Mouse (Mus musculus) kidney, adult 9 months (tissue): Measurements from ENCODE around the gene Kpnb1.
A peak's percentile ranks its signal among the peaks of the same experiment; 100 is the strongest.

Experiments used
- DNase-seq: peaks from one replicate; pipeline ENCODE4 v3.0.0; 2022

The Kpnb1 gene

DNA sequence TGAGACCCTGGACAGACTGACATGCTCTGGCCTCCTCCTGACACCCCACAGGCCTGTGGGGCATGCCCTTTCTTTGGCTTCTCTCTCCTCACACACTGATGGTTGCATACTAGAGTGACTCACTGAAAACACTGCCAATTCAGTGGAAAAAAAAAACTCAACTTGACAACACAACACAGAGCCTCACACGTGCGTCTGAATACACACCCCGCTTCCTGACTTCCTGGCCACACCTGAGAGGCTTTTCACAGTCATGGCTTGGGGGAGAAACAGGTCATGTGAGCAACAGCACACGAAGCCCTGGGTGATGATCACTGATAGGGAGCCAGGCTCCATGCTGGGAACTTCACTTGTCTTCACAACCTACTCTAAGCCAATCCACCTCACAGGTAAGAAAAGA is 46.9 kb downstream of the Kpnb1 start:
- no peak for DNase-seq

DNA sequence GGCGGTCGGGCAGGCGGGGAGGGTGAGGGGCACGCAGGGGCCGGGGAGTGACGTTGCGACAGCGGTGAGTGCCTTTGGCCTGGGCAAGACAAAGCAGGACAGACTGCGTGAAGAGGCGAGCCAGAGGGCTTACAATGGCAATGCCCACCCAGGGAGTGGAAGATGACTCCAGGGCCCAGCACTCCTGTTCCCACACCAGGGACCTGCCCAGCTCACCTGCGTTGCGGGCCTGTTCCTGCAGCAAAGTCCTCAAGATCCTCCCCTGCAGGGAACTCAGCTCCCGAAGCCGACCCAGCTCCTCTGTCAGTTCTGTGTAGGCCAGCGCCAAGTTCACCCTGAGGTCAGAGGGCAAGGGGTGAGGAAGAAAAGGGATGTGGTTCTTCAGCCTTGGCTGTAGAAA is 48.4 kb downstream of the Kpnb1 start:
- DNase-seq: no peak

DNA sequence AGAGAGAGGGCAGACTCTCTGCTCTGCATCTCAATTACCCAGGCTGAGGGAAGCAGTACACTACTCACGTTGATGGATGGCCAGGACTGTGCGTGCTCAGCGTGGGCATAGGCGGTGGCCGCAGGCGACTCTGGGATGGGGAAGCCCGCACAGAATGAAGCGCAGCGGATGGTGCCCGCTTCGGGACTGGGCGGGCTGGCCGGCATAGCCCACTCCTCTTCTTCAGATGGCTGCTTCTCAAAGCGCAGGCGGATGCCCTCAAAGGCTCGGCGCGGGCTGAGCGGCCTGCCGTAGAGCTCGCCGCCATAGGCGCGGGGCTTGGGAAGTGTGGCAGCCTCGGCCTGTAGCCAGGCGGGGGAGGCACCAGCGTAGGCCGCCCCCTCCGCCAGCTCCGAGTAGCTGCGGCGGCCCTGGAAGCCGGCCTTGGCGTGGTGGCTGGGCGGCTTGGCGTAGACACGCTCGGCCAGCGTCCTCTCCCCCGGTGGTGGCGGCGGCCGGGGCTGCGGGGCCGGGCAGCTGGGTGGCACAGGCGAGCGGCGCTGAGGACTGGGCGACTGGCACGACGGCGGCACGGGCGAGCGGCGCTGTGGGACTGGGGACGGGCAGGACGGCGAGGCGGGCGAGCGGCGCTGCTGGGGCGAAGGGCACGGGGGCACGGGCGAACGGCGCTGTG is 49.0 kb downstream of the Kpnb1 start:
- DNase-seq: no peak

DNA sequence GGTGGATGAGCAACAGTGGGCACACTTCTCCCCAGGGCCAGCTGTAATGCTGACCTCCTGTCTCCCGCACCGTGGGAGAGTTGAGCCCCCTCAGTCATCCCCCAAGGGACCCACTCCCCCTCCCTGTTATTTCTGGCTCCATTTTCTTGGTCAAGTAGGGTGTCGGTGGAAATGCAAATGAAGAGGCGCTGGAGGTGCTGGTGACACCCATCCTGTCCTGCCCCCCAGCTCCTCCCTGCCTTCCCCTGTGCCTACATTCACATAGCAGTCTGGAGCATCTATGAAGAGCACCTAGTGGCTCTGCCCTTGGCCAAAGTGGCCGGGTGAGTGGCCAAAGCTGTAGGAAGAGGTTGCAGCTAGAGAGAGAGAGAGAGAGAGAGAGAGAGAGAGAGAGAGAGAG is 54.4 kb downstream of the Kpnb1 start:
- DNase-seq: no peak

DNA sequence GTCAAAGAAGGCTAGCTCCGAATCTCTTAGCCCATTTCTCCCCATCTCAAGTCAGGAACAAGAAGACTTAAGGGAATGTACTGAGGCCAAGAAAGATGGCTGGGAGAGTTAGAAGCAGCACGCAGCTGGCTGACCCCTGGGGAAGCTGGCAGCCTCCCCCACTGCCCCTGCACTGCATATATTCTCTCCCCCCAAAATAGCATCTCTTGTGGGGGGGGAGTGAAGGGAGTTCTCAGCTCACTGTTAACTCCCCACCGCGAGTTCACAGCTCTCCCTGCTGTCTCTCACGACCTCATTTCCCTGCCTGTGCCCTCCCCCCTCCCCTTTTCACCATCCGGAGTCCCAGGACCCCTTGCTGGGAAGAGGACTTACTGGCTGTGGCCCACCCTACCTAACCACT is 55.5 kb downstream of the Kpnb1 start:
- no peak for DNase-seq

DNA sequence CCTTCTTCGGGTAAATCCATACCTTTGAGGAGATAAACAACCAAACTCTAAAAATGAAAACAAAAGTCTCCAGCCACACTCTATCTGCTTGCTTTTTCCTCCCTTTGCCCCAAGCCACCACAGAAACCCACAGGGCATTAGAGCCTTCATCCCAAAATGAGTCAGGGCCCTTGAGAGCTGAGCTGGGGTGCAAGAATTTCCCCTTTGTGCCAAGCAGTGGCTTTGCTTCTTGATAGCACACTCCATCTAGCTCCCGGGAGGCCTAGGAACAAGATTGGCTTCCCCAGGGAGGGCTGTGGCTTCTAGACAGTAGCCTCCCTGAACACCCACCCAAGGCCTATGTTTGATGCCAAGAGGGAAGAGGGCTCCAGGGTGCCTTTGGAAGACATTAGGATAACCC is 56.0 kb downstream of the Kpnb1 start:
- DNase-seq: no peak

DNA sequence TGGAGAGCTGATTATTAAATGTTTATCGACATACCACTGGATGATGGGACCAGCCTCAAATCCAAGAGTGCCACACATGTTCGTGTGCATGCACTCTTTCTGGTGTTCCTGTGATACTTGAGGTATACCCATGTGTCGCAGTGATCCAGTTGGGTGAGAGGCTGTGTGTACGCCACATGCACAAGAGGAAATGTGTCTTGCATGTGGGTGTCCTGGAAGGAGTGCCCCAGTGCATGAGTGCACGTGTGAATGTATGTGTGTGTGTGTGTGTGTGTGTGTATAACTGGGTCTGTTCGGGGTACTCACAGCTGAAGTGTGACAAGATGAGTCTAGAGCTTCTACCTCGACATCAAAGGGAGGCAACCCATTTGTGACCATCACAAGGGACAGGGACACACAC is 57.4 kb downstream of the Kpnb1 start:
- no peak for DNase-seq

DNA sequence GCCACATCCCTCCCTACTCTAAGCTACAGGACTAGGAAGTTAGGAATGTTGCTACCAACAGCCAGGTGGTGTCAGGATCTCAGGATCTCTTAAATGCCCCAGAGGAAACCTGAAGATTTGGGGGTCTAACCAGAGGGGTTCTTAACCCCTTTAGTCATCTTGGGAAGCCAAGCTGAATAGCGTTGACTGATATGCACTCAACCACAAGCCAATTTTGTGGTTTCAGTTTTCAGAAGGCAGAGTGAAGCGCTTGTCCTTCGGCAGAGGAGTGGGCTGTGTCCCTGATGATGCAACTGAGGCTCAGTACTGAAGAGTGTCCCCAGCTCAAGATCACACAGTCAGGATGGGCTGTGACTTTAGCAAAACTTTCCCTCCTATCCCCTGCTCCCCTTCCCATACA is 58.7 kb downstream of the Kpnb1 start:
- DNase-seq: no peak

DNA sequence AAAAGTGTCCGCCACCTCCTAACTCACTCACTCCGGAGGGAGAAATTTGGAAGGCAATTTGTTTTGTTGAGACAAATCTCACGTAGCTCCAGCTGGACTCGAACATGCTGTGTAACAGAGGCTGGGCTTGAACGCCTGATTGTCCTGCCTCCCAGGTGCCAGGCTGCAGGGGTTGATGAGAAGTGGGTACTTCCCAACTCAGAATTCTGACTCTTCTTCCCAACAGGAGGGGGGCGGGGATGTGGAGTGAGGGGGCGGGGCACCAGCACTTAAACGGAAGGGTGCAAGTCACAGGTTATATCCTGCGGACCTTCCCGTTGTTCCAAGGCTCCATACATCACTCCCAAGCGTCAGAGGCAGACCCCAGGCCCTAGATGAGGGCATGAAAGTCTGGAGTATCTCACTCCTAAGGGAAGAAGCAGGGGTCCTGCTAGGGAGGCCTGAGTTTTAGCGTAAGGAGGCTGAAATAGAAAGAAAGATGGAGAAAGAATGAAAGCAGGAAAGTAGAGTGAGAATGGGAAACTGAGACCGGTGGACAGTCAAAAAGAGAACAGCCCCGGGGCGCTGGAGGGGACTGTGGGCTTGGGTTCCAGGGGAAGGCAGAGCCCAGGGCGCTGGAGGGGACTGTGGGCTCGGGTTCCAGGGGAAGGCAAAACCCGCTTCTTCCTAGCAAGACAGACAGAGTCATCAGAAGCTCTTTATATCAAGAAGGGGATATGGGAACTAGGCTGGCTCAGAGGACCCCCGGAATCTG is 60.0 kb downstream of the Kpnb1 start:
- DNase-seq: no peak

DNA sequence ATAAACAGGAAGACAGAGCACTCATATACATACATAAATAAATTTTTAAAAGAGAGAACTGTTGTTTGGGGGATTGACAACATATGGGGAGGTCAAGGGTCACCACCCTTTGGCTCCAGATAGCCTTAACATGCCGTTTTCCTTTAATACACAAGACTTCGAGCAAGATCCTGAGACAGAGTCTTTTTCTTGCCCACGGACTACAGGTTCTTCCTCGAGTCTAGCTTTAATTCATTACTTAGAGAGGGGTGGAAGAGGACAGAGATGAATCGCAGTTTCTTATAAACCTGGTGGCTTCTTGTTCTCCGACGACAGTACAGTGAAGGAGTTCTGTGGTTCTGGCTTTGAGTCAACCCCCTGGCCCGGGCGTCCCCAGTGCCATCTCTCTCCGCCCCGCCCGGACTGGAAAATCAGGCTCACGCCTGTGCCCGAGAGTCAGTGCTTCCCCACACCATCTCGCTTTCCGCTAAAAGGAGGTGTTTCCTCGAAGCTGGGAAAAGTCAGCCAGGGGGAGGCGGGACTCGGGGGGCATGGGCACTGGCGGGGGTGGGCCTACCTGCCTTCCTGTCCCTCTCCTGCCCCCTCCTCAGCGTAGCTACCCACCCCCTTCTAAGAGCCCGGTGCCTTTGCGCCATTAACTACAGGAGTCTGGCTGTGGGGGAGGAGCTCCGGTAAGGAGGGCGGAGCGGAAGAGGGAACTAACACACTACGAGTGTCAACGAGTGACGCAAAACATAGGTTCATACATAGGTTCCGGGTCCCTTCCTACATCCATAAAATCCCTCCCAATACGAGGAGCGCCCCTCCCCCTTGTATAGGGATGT is 60.8 kb downstream of the Kpnb1 start:
- peak; percentile 34 for DNase-seq

DNA sequence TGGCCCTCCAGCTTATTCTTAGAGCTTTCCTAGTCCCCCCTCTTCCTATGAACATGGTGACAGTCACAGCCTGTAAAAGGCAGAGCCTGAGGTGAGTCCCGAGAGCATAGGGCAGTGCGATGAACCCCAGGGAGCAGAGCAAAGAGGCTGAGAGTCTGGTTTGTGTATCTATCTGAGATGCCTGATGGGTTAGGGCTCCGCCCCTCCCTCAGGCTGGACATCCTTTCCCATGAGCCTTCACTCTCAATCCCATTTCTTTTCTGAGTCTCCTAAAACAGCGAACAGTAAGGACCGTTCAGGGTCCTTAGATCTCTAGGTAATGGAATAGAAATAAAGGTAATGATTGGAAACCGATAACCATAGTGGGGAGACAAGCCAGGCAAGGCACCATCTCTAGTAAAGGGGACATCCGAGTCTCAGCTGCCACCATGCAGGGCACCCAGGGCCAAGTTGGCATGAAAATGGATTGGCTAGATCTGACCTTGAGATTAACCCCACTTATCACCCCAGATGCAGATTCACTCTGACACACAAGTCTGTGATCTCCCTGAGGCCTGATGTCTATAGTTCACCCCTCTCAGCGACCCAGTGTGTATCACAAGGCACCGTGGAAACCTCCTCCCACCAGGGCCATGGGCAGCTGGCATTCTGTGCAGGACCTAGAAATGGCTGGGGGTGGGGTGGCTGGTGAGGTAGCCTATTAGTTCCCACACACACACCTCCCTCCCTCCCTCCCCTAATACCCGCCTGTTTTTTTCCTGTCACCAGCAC is 63.2 kb downstream of the Kpnb1 start:
- no peak for DNase-seq

DNA sequence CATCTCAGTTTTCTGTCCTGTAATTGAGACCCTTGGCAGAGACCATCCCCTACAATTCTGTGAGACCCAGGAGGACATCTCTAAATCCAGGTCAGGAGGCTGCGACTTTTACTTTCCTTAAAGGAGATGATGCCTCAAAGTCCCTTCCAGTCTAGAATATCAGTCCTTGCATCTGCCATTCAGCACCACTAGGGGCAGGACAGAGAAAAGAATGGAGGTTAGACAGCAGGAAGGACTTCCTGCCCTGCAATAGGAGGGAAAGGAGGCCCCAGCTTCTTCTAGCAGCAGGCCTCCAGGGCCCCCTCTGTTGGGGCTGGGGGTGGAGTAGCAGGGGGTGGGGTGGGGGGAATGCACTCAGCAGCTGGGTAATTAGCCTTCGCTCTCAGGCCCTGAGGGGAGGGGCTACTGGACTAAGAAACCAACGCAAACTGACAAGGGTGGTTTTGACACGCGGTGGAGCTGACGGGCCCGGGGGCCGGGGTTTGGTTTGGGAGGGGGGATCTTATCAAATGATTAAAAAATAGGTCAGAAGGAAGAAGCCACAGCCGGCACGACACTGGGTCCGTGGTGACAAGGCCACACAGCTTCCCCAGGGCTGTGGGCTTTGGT is 64.3 kb downstream of the Kpnb1 start:
- no peak for DNase-seq

DNA sequence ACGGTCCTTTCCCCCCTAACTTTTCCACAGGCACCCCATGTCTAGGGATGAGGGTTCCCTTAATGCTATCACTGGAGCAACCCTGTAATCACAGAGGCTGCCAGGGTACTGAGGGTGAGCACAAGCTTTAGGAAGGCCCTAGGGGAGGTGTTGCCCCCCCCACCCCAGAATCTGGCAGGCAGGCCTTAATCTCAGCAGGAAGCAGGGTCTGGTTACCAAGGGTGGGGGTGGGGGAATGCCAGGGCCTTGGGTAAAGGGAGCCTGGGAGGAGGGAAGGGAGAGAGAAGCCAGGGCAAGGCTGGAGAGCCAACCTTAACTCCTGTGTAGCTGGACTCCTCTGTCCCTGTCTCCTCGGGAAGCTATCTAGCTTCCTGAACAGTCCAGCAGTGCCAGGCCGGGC is 67.0 kb downstream of the Kpnb1 start:
- no peak for DNase-seq

DNA sequence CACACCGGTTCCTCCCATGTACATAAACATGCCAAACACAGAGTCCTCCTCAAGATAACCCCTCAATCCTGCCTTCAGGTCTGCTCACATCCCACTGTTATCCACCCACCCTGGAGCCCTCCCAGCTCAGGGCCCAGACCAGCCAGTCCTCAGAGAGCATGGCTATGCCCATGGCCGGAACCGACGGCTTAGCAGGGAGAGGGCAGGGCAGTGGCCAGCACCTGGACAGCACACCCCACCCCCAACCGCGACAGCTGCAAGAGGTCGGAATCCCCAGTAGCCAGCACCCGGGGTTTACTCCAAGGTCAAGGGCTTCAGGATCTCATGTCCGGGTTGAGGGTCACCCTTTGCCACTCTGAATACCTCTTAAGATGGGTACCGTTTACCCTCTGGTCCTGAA is 67.5 kb downstream of the Kpnb1 start:
- DNase-seq: no peak

DNA sequence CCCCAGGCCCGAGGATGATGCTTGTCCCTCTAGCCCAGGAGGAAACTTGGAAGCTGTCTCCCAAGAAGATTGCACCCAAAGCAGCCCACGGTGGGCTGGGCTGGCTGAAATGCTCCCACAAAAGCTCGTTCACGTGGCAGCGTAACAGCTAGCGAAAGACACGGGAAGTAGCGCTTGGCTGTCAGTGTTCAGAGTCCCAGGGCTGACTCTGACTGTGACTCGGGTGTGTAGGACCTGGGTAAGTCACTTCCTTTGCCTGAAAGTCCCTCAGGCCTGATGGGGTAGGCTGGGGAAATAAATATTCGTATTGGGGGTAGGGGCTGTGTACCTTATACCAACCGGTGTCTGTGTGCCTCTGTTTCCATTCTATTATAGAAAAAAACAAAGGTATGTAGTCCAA is 71.9 kb downstream of the Kpnb1 start:
- no peak for DNase-seq

DNA sequence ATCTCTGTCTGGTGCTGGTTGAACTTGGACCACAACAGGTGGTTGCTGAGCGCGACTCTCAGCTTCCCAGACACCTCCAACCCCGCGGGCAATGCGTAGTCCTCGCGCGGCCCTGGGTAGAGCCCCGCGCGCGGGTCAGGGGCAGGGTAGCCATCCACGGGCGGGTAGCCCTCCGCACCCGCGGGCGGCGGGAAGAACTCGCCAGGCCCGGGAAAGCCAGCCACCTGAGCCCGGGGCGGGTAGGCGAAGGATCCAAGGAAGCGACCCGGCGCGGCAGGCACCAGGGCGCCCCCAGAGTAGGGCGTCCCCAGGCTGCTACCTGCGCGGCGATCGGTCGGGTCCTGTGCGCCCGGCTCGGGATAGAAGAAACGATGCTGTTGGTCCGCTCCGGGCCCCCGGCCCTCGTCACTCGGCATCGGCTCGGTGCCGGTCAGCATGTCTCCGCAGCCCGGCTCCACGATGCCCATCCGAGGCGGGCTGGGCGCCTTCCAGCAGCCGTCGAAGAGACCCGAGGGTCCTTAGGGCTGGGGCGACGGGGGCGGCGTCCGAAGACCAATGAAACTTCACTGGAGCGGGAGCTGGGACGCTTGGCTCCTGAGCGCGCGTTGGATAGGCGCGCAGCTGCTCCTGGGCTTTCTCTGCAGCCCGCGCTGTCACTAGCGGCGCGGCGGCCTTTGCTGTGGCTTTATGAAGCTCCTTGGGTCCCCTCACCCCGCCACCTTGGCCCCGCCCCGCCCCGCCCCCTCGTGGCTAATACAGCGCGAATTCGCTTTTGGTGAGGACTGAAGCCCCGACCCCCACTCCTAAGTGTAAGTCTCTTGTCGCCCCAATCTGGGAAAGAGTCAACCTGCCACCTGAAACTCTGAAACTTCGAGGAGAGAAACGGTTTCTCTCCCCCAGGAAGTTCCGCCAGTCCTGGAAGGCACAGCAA is 72.7 kb downstream of the Kpnb1 start, which contains the start of gene Tbx21:
Tbx21 (minus strand) TSS at position 661 of the 931 bp plus-strand sequence.
- DNase-seq: no peak

DNA sequence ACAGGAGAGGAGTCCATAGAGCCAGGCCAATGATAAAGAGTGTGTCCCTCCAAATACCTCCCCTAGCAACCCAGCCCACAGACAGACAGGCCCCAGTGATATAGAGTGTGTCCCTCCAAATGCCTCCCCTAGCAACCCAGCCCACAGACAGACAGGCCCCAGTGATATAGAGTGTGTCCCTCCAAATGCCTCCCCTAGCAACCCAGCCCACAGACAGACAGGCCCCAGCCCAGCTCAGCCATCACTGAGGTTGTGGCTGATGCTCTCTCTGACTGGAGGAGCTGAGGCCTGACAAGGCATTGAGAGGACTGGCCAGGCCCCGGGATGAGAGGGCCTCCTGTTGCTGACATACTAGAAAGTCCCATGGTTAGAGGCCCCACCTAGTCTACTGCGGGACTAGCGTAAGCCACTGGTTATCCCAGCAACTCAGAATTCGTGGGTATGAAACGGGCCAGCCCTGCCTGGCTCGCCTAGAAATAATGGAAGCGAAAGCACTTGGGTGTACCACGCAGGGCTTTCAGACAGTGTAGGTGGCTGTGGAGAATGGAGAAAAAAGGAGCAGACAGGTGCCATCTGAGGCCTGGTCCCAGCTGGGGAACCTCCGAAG is 75.1 kb downstream of the Kpnb1 start:
- DNase-seq: no peak
